Mouse (Mus musculus) limb, embryonic 15.5 days (tissue): ENCODE data around the gene Bckdhb. TPM values are rescaled to one million over a fixed set of nuclear protein-coding genes. Genes with fewer than 3 reads are reported as not detected.
A peak's percentile ranks its signal among the peaks of the same experiment; 100 is the strongest.
"Not testable (repeated sequence)": the region's sequence is repeated elsewhere in the genome, so short reads cannot be mapped to it uniquely, and the experiment has no call there.

Source experiments
- ATAC-seq: fragments of 200-750 bp; cut with Nextera tagmentation; 2 replicates; pipeline ENCODE4 v1.8.0; 2017; ENCODE audit warnings: low read depth, moderate TSS enrichment; ENCODE audit not compliant: insufficient number of reproducible peaks, low FRiP score, low TSS enrichment
- H3K27ac ChIP-seq: fragments of 300-500 bp; sonication (generic); 2 replicates; pipeline ENCODE4 v1.5.1; 2015; ENCODE audit warnings: moderate library complexity, mild to moderate bottlenecking, inconsistent platforms
- H3K27me3 ChIP-seq: fragments of 300-500 bp; sonication (generic); 2 replicates; pipeline ENCODE4 v1.6.1; 2015; ENCODE audit warnings: inconsistent platforms
- H3K36me3 ChIP-seq: fragments of 300-500 bp; sonication (generic); 2 replicates; pipeline ENCODE4 v1.6.1; 2015; ENCODE audit warnings: inconsistent platforms
- H3K4me1 ChIP-seq: fragments of 300-500 bp; sonication (generic); 2 replicates; pipeline ENCODE4 v1.6.1; 2015; ENCODE audit warnings: inconsistent platforms
- H3K4me2 ChIP-seq: fragments of 300-500 bp; sonication (generic); 2 replicates; pipeline ENCODE4 v1.6.1; 2015; ENCODE audit warnings: mild to moderate bottlenecking, inconsistent platforms
- H3K4me3 ChIP-seq: fragments of 300-500 bp; sonication (generic); 2 replicates; pipeline ENCODE4 v1.5.1; 2015; ENCODE audit warnings: mild to moderate bottlenecking, inconsistent platforms
- H3K9ac ChIP-seq: fragments of 300-500 bp; sonication (generic); 2 replicates; pipeline ENCODE4 v1.6.1; 2015; ENCODE audit warnings: inconsistent platforms
- H3K9me3 ChIP-seq: fragments of 300-500 bp; sonication (generic); 2 replicates; pipeline ENCODE4 v1.6.1; 2016; ENCODE audit warnings: inconsistent platforms
- WGBS: fragments of 180-500 bp; shearing (Covaris S2); methylation state at CpG from one replicate; pipeline ENCODE4 v1.1.7; 2015; 5-methylcytosine and 5-hydroxymethylcytosine counted together
- polyA plus RNA-seq: library from polyadenylated mRNA; unstranded; fragments of >200 nt; fragmentation: Nextera tagmentation; extraction: Ambion mirVana; gene quantifications from 2 replicates; pipeline ENCODE4 v1.2.1, GENCODE M21; 2015

Gene Bckdhb
- polyA plus RNA-seq, 1 experiment from 2014 or later, result 46.0 TPM

- no peak for ATAC-seq
- 88% methylated on average over 5 of the region's 5 CpGs for WGBS
- peak overlapping the region; percentile 76 for H3K4me2 ChIP-seq
- H3K9ac ChIP-seq, result no peak overlapping the region
- no peaks in the 10 kb centered on the region for H3K9me3 ChIP-seq
- no peaks in the 10 kb centered on the region for H3K27me3 ChIP-seq
- H3K27ac ChIP-seq, result no peak overlapping the region
- H3K4me3 ChIP-seq, result peak overlapping the region; percentile 80
- H3K4me1 ChIP-seq, result peaks cover 6% of the 10 kb centered on the region; the same call in 1 of the 2 replicates
- no peaks in the 10 kb centered on the region for H3K36me3 ChIP-seq
These were observed 589 bp upstream of the Bckdhb start for GRCm38 (mm10) chr9:83924356-83924755.

GRCm38 (mm10) chr9:83925688-83926041 is 720 bp downstream of the Bckdhb start:
- H3K27ac ChIP-seq, result no peak overlapping the region
- WGBS, result 65% methylated on average over 4 of the region's 4 CpGs
- peaks cover 6% of the 10 kb centered on the region; the same call in 1 of the 2 replicates for H3K4me1 ChIP-seq
- no peaks in the 10 kb centered on the region for H3K27me3 ChIP-seq
- peak overlapping the region; percentile 76 for H3K4me2 ChIP-seq
- peak overlapping the region; percentile 71 for H3K9ac ChIP-seq
- no peaks in the 10 kb centered on the region for H3K9me3 ChIP-seq
- H3K36me3 ChIP-seq, result no peaks in the 10 kb centered on the region
- no peak for ATAC-seq
- peak overlapping the region; percentile 80 for H3K4me3 ChIP-seq

GRCm38 (mm10) chr9:83926302-83926701 is 1.4 kb downstream of the Bckdhb start:
- WGBS, result 79% methylated on average over 5 of the region's 5 CpGs

GRCm38 (mm10) chr9:83939501-83939900 is 14.6 kb downstream of the Bckdhb start:
- not testable (repeated sequence) for H3K27ac ChIP-seq, ATAC-seq, H3K36me3 ChIP-seq, H3K4me2 ChIP-seq, H3K27me3 ChIP-seq, H3K9ac ChIP-seq, H3K9me3 ChIP-seq, H3K4me1 ChIP-seq, H3K4me3 ChIP-seq

More at GRCm38 (mm10) chr9:83926302-83926701, 1.4 kb downstream of the Bckdhb start:
- peaks cover 6% of the 10 kb centered on the region; the same call in 1 of the 2 replicates for H3K4me1 ChIP-seq
- H3K4me3 ChIP-seq, result no peak overlapping the region
- no peak overlapping the region for H3K27ac ChIP-seq
- no peaks in the 10 kb centered on the region for H3K27me3 ChIP-seq
- H3K36me3 ChIP-seq, result no peaks in the 10 kb centered on the region
- H3K9ac ChIP-seq, result no peak overlapping the region
- no peak for ATAC-seq
- no peak overlapping the region for H3K4me2 ChIP-seq
- H3K9me3 ChIP-seq, result no peaks in the 10 kb centered on the region

- WGBS, result 81% methylated on average over 3 of the region's 3 CpGs
These were observed 15.1 kb downstream of the Bckdhb start for GRCm38 (mm10) chr9:83940016-83940415.

GRCm38 (mm10) chr9:83940537-83941363 is 15.8 kb downstream of the Bckdhb start:
- Histone ChIP-seq H3K9ac (no peak overlapping the region), H3K9me3 (no peaks in the 10 kb centered on the region), H3K4me1 (no peaks in the 10 kb centered on the region), H3K36me3 (no peaks in the 10 kb centered on the region), H3K27me3 (no peaks in the 10 kb centered on the region), H3K4me2 (no peak overlapping the region), H3K27ac (no peak overlapping the region), H3K4me3 (no peak overlapping the region)
- ATAC-seq, result no peak
- WGBS, result 39% methylated on average over 9 of the region's 9 CpGs

More at GRCm38 (mm10) chr9:83940016-83940415, 15.1 kb downstream of the Bckdhb start:
- no peaks in the 10 kb centered on the region for H3K4me1 ChIP-seq
- H3K36me3 ChIP-seq, result no peaks in the 10 kb centered on the region
- ATAC-seq, result no peak
- no peak overlapping the region for H3K27ac ChIP-seq
- no peaks in the 10 kb centered on the region for H3K9me3 ChIP-seq
- H3K27me3 ChIP-seq, result no peaks in the 10 kb centered on the region
- no peak overlapping the region for H3K4me3 ChIP-seq
- no peak overlapping the region for H3K9ac ChIP-seq
- H3K4me2 ChIP-seq, result no peak overlapping the region

GRCm38 (mm10) chr9:83951336-83951735 is 26.4 kb downstream of the Bckdhb start:
- H3K4me2 ChIP-seq, result no peak overlapping the region
- no peaks in the 10 kb centered on the region for H3K27me3 ChIP-seq
- H3K36me3 ChIP-seq, result 0 out of 2 replicates have a peak, but pooled peaks cover 2% of the 10 kb centered on the region
- H3K4me3 ChIP-seq, result no peak overlapping the region
- WGBS, result 74% methylated on average over 4 of the region's 4 CpGs
- H3K27ac ChIP-seq, result no peak overlapping the region
- H3K9ac ChIP-seq, result no peak overlapping the region
- H3K4me1 ChIP-seq, result no peaks in the 10 kb centered on the region
- H3K9me3 ChIP-seq, result no peaks in the 10 kb centered on the region
- ATAC-seq, result no peak

- no peak overlapping the region for H3K4me2 ChIP-seq
- no peak overlapping the region for H3K9ac ChIP-seq
- H3K9me3 ChIP-seq, result no peaks in the 10 kb centered on the region
- no peaks in the 10 kb centered on the region for H3K27me3 ChIP-seq
- 0 out of 2 replicates have a peak, but pooled peaks cover 2% of the 10 kb centered on the region for H3K36me3 ChIP-seq
- WGBS, result 53% methylated on average over 15 of the region's 15 CpGs
- H3K27ac ChIP-seq, result no peak overlapping the region
- H3K4me1 ChIP-seq, result no peaks in the 10 kb centered on the region
- no peak overlapping the region for H3K4me3 ChIP-seq
- ATAC-seq, result no peak
These were observed 31.8 kb downstream of the Bckdhb start for GRCm38 (mm10) chr9:83956632-83957314.

- no peak overlapping the region for H3K4me2 ChIP-seq
- H3K27me3 ChIP-seq, result no peaks in the 10 kb centered on the region
- no peak overlapping the region for H3K9ac ChIP-seq
- H3K4me3 ChIP-seq, result no peak overlapping the region
- H3K4me1 ChIP-seq, result peaks cover 6% of the 10 kb centered on the region; the same call in 1 of the 2 replicates
- 0 out of 2 replicates have a peak overlapping the region, but pooled peaks have one; percentile 23 for H3K27ac ChIP-seq
- peak; percentile 70 for ATAC-seq
- H3K36me3 ChIP-seq, result no peaks in the 10 kb centered on the region
- H3K9me3 ChIP-seq, result no peaks in the 10 kb centered on the region
- WGBS, result 48% methylated on average over 10 of the region's 10 CpGs
These were observed 37.4 kb downstream of the Bckdhb start for GRCm38 (mm10) chr9:83962098-83963086.

- Histone ChIP-seq H3K27ac (no peak overlapping the region), H3K4me3 (no peak overlapping the region), H3K27me3 (no peaks in the 10 kb centered on the region), H3K4me2 (no peak overlapping the region), H3K4me1 (peaks cover 6% of the 10 kb centered on the region; the same call in 1 of the 2 replicates), H3K9ac (no peak overlapping the region), H3K36me3 (no peaks in the 10 kb centered on the region), H3K9me3 (no peaks in the 10 kb centered on the region)
- ATAC-seq, result no peak
- 92% methylated on average over 10 of the region's 10 CpGs for WGBS
These were observed 38.4 kb downstream of the Bckdhb start for GRCm38 (mm10) chr9:83963296-83963695.

GRCm38 (mm10) chr9:83964376-83964775 is 39.4 kb downstream of the Bckdhb start:
- WGBS, result 68% methylated on average over 4 of the region's 4 CpGs
- Histone ChIP-seq H3K36me3 (no peaks in the 10 kb centered on the region), H3K4me3 (no peak overlapping the region), H3K4me1 (peaks cover 6% of the 10 kb centered on the region; the same call in 1 of the 2 replicates), H3K27me3 (no peaks in the 10 kb centered on the region), H3K27ac (no peak overlapping the region), H3K4me2 (no peak overlapping the region), H3K9me3 (no peaks in the 10 kb centered on the region), H3K9ac (no peak overlapping the region)
- ATAC-seq, result no peak
